Mouse (Mus musculus): ENCODE data around the gene Mapk8.

The Mapk8 gene

GRCm38 (mm10) chr14:33447027-33447569, at the start of gene Mapk8:
Mapk8 (minus strand) TSS chr14:33447158.
- peak; percentile 93 for DNase-seq (ENCODE audit: low read depth)

- no peak for DNase-seq (ENCODE audit: low read depth)
Observed at GRCm38 (mm10) chr14:33495226-33495625, 48.3 kb upstream of the Mapk8 start.

- DNase-seq (ENCODE audit: low read depth) = no peak
Observed at GRCm38 (mm10) chr14:33487805-33488550, 41.0 kb upstream of the Mapk8 start.

- DNase-seq (ENCODE audit: low read depth) = no peak
Observed at GRCm38 (mm10) chr14:33481991-33482390, 35.0 kb upstream of the Mapk8 start.

- DNase-seq (ENCODE audit: low read depth) = no peak
Observed at GRCm38 (mm10) chr14:33476094-33476760, 29.3 kb upstream of the Mapk8 start.

- DNase-seq (ENCODE audit: low read depth) = no peak
Observed at GRCm38 (mm10) chr14:33474461-33474860, 27.5 kb upstream of the Mapk8 start.

- DNase-seq (ENCODE audit: low read depth) = no peak
Observed at GRCm38 (mm10) chr14:33471331-33471730, 24.4 kb upstream of the Mapk8 start, which contains the start of gene Frmpd2. Frmpd2 (plus strand) TSS chr14:33471696.

GRCm38 (mm10) chr14:33467766-33468165, 20.8 kb upstream of the Mapk8 start:
- DNase-seq (ENCODE audit: low read depth) = no peak

GRCm38 (mm10) chr14:33463658-33464057, 16.7 kb upstream of the Mapk8 start:
- no peak for DNase-seq (ENCODE audit: low read depth)

- no peak for DNase-seq (ENCODE audit: low read depth)
Observed at GRCm38 (mm10) chr14:33450331-33450730, 3.4 kb upstream of the Mapk8 start.

- no peak for DNase-seq (ENCODE audit: low read depth)
Observed at GRCm38 (mm10) chr14:33449296-33449840, 2.4 kb upstream of the Mapk8 start.

- DNase-seq (ENCODE audit: low read depth) = no peak
Observed at GRCm38 (mm10) chr14:33448276-33448675, 1.3 kb upstream of the Mapk8 start.

- no peak for DNase-seq (ENCODE audit: low read depth)
Observed at GRCm38 (mm10) chr14:33446561-33447023, 366 bp downstream of the Mapk8 start.

GRCm38 (mm10) chr14:33445962-33446361, 996 bp downstream of the Mapk8 start:
- no peak for DNase-seq (ENCODE audit: low read depth)

- DNase-seq (ENCODE audit: low read depth) = no peak
Observed at GRCm38 (mm10) chr14:33443780-33444179, 3.2 kb downstream of the Mapk8 start.

- peak; percentile 53 for DNase-seq (ENCODE audit: low read depth)
Observed at GRCm38 (mm10) chr14:33432485-33432884, 14.5 kb downstream of the Mapk8 start.

GRCm38 (mm10) chr14:33424124-33424523, 22.8 kb downstream of the Mapk8 start:
- DNase-seq (ENCODE audit: low read depth) = peak; percentile 80

GRCm38 (mm10) chr14:33423003-33423402, 24.0 kb downstream of the Mapk8 start:
- peak; percentile 68 for DNase-seq (ENCODE audit: low read depth)

- no peak for DNase-seq (ENCODE audit: low read depth)
Observed at GRCm38 (mm10) chr14:33418311-33418909, 28.5 kb downstream of the Mapk8 start.

- no peak for DNase-seq (ENCODE audit: low read depth)
Observed at GRCm38 (mm10) chr14:33415746-33416145, 31.2 kb downstream of the Mapk8 start.

GRCm38 (mm10) chr14:33402331-33402730, 44.6 kb downstream of the Mapk8 start:
- DNase-seq (ENCODE audit: low read depth) = no peak

GRCm38 (mm10) chr14:33400019-33400418, 46.9 kb downstream of the Mapk8 start:
- DNase-seq (ENCODE audit: low read depth) = peak; percentile 57

Measured in 416B (cell line).